Mouse (Mus musculus): Measurements from ENCODE around the gene Il11ra1. TPM values are rescaled to one million over a fixed set of nuclear protein-coding genes. Genes with fewer than 3 reads are reported as not detected.
"Not testable (repeated sequence)": the region's sequence is repeated elsewhere in the genome, so short reads cannot be mapped to it uniquely, and the experiment has no call there.

Il11ra1 gene
- polyA plus RNA-seq, 1 experiment, result 64.9 TPM

DNA sequence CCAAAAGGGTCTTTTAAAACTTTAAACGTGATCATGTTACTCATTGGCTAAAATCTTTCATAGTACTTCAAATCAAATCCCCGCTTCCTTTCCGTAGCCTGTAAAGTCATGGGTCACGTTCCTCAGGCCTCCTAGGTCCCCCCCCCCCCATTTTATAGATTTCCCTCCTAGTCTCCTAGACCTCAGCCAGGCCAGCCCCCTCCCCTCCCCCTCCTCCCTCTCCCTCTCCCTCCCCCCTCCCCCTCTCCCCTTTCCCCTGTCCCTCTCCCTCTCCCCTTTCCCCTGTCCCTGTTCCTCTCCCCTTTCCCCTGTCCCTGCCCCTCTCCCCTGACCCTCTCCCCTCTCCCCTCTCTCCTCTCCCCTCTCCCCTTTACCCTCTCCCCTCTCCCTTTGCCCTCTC lies 82.9 kb downstream of the Il11ra1 start:
- H3K4me1 ChIP-seq (ENCODE audit: control insufficient read depth, insufficient read depth, low read length); DNase-seq; H3K4me3 ChIP-seq (replicated peaks; ENCODE audit: insufficient read depth, low read depth, low read length); H3K27ac ChIP-seq (ENCODE audit: insufficient read depth, low read length); H3K27me3 ChIP-seq (ENCODE audit: control insufficient read depth, insufficient read depth, low read length): not testable (repeated sequence)
- WGBS, result 52% methylated on average over 4 of the region's 4 CpGs

DNA sequence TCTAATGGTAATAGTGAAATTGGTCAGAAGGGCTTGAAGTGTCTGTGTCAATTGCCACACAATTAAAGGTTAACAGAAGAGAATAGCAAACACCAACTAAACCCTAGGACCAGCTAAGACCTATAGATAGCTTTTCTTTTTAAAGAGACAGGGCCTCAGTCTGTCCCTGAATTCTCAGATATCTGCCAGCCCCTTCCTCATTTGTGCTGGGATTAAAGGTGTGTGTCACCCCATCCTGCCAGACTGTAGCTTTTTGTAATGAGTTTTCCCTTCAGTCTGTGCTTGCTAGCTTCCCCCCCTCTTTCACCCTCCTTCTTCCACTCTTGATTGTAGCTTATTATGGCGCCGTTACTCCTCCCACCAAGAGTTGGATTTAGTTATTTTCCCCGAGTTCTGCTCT lies 83.4 kb downstream of the Il11ra1 start:
- WGBS, result 78% methylated on average over 3 of the region's 3 CpGs
- H3K4me3 ChIP-seq (replicated peaks; ENCODE audit: insufficient read depth, low read depth, low read length); H3K4me1 ChIP-seq (ENCODE audit: control insufficient read depth, insufficient read depth, low read length); DNase-seq; H3K27me3 ChIP-seq (ENCODE audit: control insufficient read depth, insufficient read depth, low read length); H3K27ac ChIP-seq (ENCODE audit: insufficient read depth, low read length): not testable (repeated sequence)

Other genes with a start within 250 kb of the Il11ra1 start
- gene Kif24, start 235.1 kb upstream of the Il11ra1 start, polyA plus RNA-seq (2012; rRNA removed), result 0.39 and 0.57 TPM in 2 replicates
- gene Nudt2, start 234.8 kb upstream of the Il11ra1 start, polyA plus RNA-seq (2012; rRNA removed), result 47.7 and 47.9 TPM in 2 replicates
- 18.6 and 19.9 TPM in 2 replicates for gene AI464131, start 196.9 kb upstream of the Il11ra1 start, polyA plus RNA-seq (2012; rRNA removed)
- 4.3 and 6.4 TPM in 2 replicates for gene 1110017D15Rik, start 182.7 kb upstream of the Il11ra1 start, polyA plus RNA-seq (2012; rRNA removed)
- gene Fam219a, start 130.5 kb upstream of the Il11ra1 start, polyA plus RNA-seq (2012; rRNA removed), result 137 and 147 TPM in 2 replicates
- 8.1 and 9.3 TPM in 2 replicates for gene Dnaic1, start 130.2 kb upstream of the Il11ra1 start, polyA plus RNA-seq (2012; rRNA removed)
- gene Enho, start 59.7 kb upstream of the Il11ra1 start, polyA plus RNA-seq (2012; rRNA removed), result 168 and 174 TPM in 2 replicates
- gene Cntfr, start 2.9 kb upstream of the Il11ra1 start, polyA plus RNA-seq (2012; rRNA removed), result 101 and 105 TPM in 2 replicates
- 43.3 and 44.7 TPM in 2 replicates for gene Rpp25l, start 13.5 kb downstream of the Il11ra1 start, polyA plus RNA-seq (2012; rRNA removed)
- 162 and 167 TPM in 2 replicates for gene Dctn3, start 23.2 kb downstream of the Il11ra1 start, polyA plus RNA-seq (2012; rRNA removed)
- 0.16 and 0.18 TPM in 2 replicates for gene Arid3c, start 31.2 kb downstream of the Il11ra1 start, polyA plus RNA-seq (2012; rRNA removed)
- gene Galt, start 55.2 kb downstream of the Il11ra1 start, polyA plus RNA-seq (2012; rRNA removed), result 196 and 206 TPM in 2 replicates
- gene Sigmar1, start 56.2 kb downstream of the Il11ra1 start, polyA plus RNA-seq (2012; rRNA removed), result 65.9 and 71.1 TPM in 2 replicates
- gene Ccl27a, start 74.3 kb downstream of the Il11ra1 start, polyA plus RNA-seq (2012; rRNA removed), result 236 and 247 TPM in 2 replicates
- gene Gm21541, start 203.6 kb downstream of the Il11ra1 start, polyA plus RNA-seq (2012; rRNA removed), result not detected in 2 replicates
- gene Gm20878, start 241.6 kb downstream of the Il11ra1 start, polyA plus RNA-seq (2012; rRNA removed), result 8.1 and 9.7 TPM in 2 replicates